Mouse (Mus musculus) T-helper 17 cell (primary cell): ENCODE results near the gene Wdr89.

ENCODE experiments used
- in situ Hi-C, 2 experiments: fragments of 300-600 bp; cut with MboI, MseI; formaldehyde crosslinking; loops; 1 replicate in 1 of 2; 2 replicates in 1 of 2; pipeline ENCODE4 v1.15.1; 2025; ENCODE audit warnings: high pct_unique_total_duplicates in 2 of 2

Wdr89 gene

GRCm38 (mm10) chr12:75622835-75623234 lies 46.5 kb downstream of the Wdr89 start:
- in situ Hi-C loops, result no loop called here

GRCm38 (mm10) chr12:75616841-75617240 lies 52.5 kb downstream of the Wdr89 start:
- in situ Hi-C loops, result loop anchor here in 1 of 2 experiments (10.0 kb wide), 1 partner anchor 618 kb away; no protein-coding TSS in a partner anchor

GRCm38 (mm10) chr12:75616158-75616791 lies 53.1 kb downstream of the Wdr89 start:
- in situ Hi-C loops, result loop anchor here in 1 of 2 experiments (10.0 kb wide), 1 partner anchor 619 kb away; no protein-coding TSS in a partner anchor

GRCm38 (mm10) chr12:75615556-75615955 lies 53.8 kb downstream of the Wdr89 start:
- in situ Hi-C loops, result loop anchor here in 1 of 2 experiments (10.0 kb wide), 1 partner anchor 619 kb away; no protein-coding TSS in a partner anchor

GRCm38 (mm10) chr12:75612711-75613110 lies 56.6 kb downstream of the Wdr89 start:
- in situ Hi-C loops, result loop anchor here in 1 of 2 experiments (10.0 kb wide), 1 partner anchor 622 kb away; no protein-coding TSS in a partner anchor

- in situ Hi-C loops, result loop anchor here in 1 of 2 experiments (5.0 kb wide), 2 partner anchors 42 to 82 kb away; no protein-coding TSS in a partner anchor
These were observed 69.8 kb downstream of the Wdr89 start for GRCm38 (mm10) chr12:75599490-75599889.

GRCm38 (mm10) chr12:75598988-75599387 lies 70.3 kb downstream of the Wdr89 start:
- in situ Hi-C loops, result loop anchor here in 1 of 2 experiments (5.0 kb wide), 2 partner anchors 42 to 82 kb away; no protein-coding TSS in a partner anchor

- in situ Hi-C loops, result loop anchor here in 1 of 2 experiments (5.0 kb wide), 2 partner anchors 40 to 80 kb away; no protein-coding TSS in a partner anchor
These were observed 71.6 kb downstream of the Wdr89 start for GRCm38 (mm10) chr12:75597707-75598106.

- in situ Hi-C loops, result loop anchor here in 1 of 2 experiments (5.0 kb wide), 2 partner anchors 39 to 79 kb away; no protein-coding TSS in a partner anchor
These were observed 73.0 kb downstream of the Wdr89 start, which contains the start of gene Ppp2r5e for GRCm38 (mm10) chr12:75596154-75597002. Gene Ppp2r5e, minus strand, starts transcription at chr12:75596245.

GRCm38 (mm10) chr12:75595291-75596153 lies 73.8 kb downstream of the Wdr89 start:
- in situ Hi-C loops, result loop anchor here in 1 of 2 experiments (5.0 kb wide), 2 partner anchors 38 to 78 kb away; no protein-coding TSS in a partner anchor

- in situ Hi-C loops, result no loop called here
These were observed 74.9 kb downstream of the Wdr89 start for GRCm38 (mm10) chr12:75594404-75594803.

- in situ Hi-C loops, result no loop called here
These were observed 75.5 kb downstream of the Wdr89 start for GRCm38 (mm10) chr12:75593817-75594216.

GRCm38 (mm10) chr12:75587501-75587900 lies 81.8 kb downstream of the Wdr89 start:
- in situ Hi-C loops, result no loop called here

GRCm38 (mm10) chr12:75583776-75584175 lies 85.6 kb downstream of the Wdr89 start:
- in situ Hi-C loops, result no loop called here
